10 mouse cellular contexts compared by ENCODE assay signal in the genomic region with DNA sequence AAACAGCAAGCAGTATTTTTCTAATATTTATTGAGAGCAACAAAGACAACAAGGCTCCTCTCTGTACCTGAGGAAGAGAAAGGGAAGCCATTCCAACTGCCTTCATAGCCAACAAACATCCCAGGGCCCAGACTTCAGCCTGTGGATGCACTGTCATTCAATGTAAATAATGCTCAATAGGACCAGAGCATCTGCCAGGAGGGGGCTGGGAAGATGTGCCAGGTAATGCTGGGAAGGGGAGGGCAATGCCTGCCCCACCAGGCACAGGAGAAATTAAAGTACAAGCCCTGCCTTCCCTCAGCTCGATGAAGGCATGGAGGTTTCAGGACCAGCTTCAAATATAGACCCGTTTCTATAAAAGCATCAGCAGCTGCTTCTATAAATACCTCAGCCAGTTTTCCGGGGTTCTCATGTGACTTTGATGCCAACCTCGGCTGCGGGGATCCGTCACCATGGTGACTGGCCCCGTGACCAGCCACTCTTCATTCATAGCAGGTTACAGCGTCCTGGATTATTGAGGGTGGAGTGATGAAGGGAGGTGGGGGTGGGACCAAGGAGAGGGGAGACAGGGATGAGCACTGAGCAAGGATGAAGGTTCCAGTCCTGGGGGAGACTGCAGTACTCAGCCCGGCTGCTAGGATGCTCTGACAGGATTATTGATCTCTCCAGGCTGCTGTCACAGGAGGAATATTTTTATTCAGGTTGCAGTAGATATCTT. TPM values are rescaled to one million over a fixed set of nuclear protein-coding genes. Genes with fewer than 3 reads are reported as not detected.
DNase-seq lines count a peak whose midpoint lies in the region; ATAC-seq lines count a peak whose summit lies in the region.
"Had no signal": no experiment of that assay in that cellular context is flagged by ENCODE, and none has a peak within 500 bp of the region (broad histone marks: within the 10 kb centered on the region; RNA-seq: fewer than 3 reads in every experiment).

No protein-coding gene starts in this region.

- 34% methylated on average over 9 of the region's 9 CpGs for WGBS in kidney, embryonic 15.5 days

- ATAC-seq in cerebellum, adult (ENCODE audit: insufficient number of reproducible peaks, low FRiP score, low TSS enrichment): peak; percentile 78
- no peak for ATAC-seq in erythroid progenitor cell, adult 5-6 weeks (replicated peaks; ENCODE audit: low FRiP score, poor library complexity, severe bottlenecking)
- no peak for ATAC-seq in kidney, embryonic 15.5 days (replicated peaks; ENCODE audit: low FRiP score)

- peak; percentile 33 for DNase-seq in Muller cell, postnatal 12 days (ENCODE audit: inconsistent ontology term)
- DNase-seq in frontal cortex, postnatal 14 days (ENCODE audit: low spot score in 2 of 2): peak; percentile 68 to 88
- peak; percentile 67 to 70 for DNase-seq in layer of hippocampus, postnatal 36 days
- DNase-seq in retina, adult 2 months (ENCODE audit: low read depth, low spot score): peak; percentile 44
- no peak for DNase-seq in spleen, postnatal 10 days (ENCODE audit: low spot score in 2 of 2)

- H3K9ac ChIP-seq in kidney, embryonic 15.5 days: no peak overlapping the region
- H3K9ac ChIP-seq: stomach, embryonic 15.5 days had no signal

- no peak overlapping the region for H3K4me3 ChIP-seq in kidney, embryonic 15.5 days (replicated peaks)
- H3K4me3 ChIP-seq: stomach, embryonic 15.5 days had no signal

- no peak overlapping the region for H3K27ac ChIP-seq in kidney, embryonic 15.5 days
- H3K27ac ChIP-seq: stomach, embryonic 15.5 days had no signal

- no peaks in the 10 kb centered on the region for H3K36me3 ChIP-seq in kidney, embryonic 15.5 days
- H3K36me3 ChIP-seq: stomach, embryonic 15.5 days had no signal

- no peaks in the 10 kb centered on the region for H3K4me1 ChIP-seq in kidney, embryonic 15.5 days
- H3K4me1 ChIP-seq: stomach, embryonic 15.5 days had no signal

- no peaks in the 10 kb centered on the region for H3K9me3 ChIP-seq in kidney, embryonic 15.5 days (replicated peaks)
- H3K9me3 ChIP-seq: stomach, embryonic 15.5 days had no signal

- no peak overlapping the region for H3K4me2 ChIP-seq in kidney, embryonic 15.5 days
- H3K4me2 ChIP-seq: stomach, embryonic 15.5 days had no signal

- peaks cover 75% of the 10 kb centered on the region for H3K27me3 ChIP-seq in kidney, embryonic 15.5 days
- H3K27me3 ChIP-seq: stomach, embryonic 15.5 days had no signal

RNA-seq across cellular contexts. Expression of gene Slc6a17, which starts 10.7 kb away (rescaled TPM):
- 100 to 1,000 TPM; 286 to 289 TPM for total RNA-seq in layer of hippocampus, postnatal 36 days (2021)
- total RNA-seq in erythroid progenitor cell, adult 5-6 weeks (2015; ENCODE audit: low replicate concordance): not detected in 2 replicates
- total RNA-seq in erythroid progenitor cell, adult 5-6 weeks (2017; ENCODE audit: low replicate concordance): not detected in 2 replicates
- polyA plus RNA-seq in kidney, embryonic 15.5 days (2015; fragmentation: Nextera tagmentation; extraction: Ambion mirVana): 3.3 and 3.6 TPM in 2 replicates

RNA-seq across cellular contexts. Expression of gene Ubl4b, which starts 26.3 kb away (rescaled TPM):
- total RNA-seq in layer of hippocampus, postnatal 36 days (2021): not detected
- total RNA-seq in erythroid progenitor cell, adult 5-6 weeks (2015; ENCODE audit: low replicate concordance): not detected in 2 replicates
- total RNA-seq in erythroid progenitor cell, adult 5-6 weeks (2017; ENCODE audit: low replicate concordance): not detected in 2 replicates
- polyA plus RNA-seq in kidney, embryonic 15.5 days (2015; fragmentation: Nextera tagmentation; extraction: Ambion mirVana): not detected in 2 replicates
- polyA plus RNA-seq: large intestine, adult 2 months; stomach, embryonic 15.5 days had no signal

Comparison
In these comparisons a context has a peak if more than half of its experiments do, and no peak if none do; other contexts are left out.
1. DNase-seq: peak in Muller cell, postnatal 12 days (single experiment), frontal cortex, postnatal 14 days (2 of 2), layer of hippocampus, postnatal 36 days (2 of 2) and retina, adult 2 months (single experiment); none in spleen, postnatal 10 days (0 of 2).
2. RNA of gene Slc6a17, which starts 10.7 kb away (total RNA-seq): 286 to 289 TPM in layer of hippocampus, postnatal 36 days; not detected in erythroid progenitor cell, adult 5-6 weeks; every median in the first group is over 100 times any median in the second.